Mouse (Mus musculus) bone marrow macrophage, adult 2 months (primary cell): ENCODE data around the gene Ppp1r12b.

Source experiments
- CTCF ChIP-seq: IDR thresholded peaks from 2 replicates; pipeline ENCODE4 v1.5.1; 2012; ENCODE audit warnings: low read depth, mild to moderate bottlenecking, low read length, moderate library complexity
- POLR2A ChIP-seq: IDR thresholded peaks from 2 replicates; pipeline ENCODE4 v1.6.1; 2012; ENCODE audit warnings: mild to moderate bottlenecking, low read depth, low read length, borderline replicate concordance

DNA sequence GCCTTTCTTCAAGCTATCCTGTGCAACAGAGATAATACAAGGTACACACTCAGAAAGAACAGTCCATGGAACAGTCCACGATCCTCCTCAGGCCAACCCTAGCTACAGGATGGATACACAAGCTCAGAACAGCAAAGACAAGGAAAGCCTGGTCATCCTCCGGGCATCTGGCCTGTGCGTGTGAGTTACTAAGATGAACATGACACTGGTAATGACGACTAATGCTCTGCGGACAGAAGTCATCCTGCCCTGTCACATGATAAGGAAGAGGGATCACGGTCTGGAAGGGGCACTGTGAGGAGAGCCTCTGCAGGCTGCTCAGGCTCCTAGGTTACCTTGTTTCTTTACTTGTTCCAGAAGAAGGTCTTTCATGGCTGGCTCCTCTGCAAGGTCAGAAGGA is 59.7 kb downstream of the Ppp1r12b start:
- TF ChIP-seq POLR2A = no peak
- TF ChIP-seq CTCF = no peak
